ENCODE assay signal across 8 mouse cellular contexts in the genomic region with DNA sequence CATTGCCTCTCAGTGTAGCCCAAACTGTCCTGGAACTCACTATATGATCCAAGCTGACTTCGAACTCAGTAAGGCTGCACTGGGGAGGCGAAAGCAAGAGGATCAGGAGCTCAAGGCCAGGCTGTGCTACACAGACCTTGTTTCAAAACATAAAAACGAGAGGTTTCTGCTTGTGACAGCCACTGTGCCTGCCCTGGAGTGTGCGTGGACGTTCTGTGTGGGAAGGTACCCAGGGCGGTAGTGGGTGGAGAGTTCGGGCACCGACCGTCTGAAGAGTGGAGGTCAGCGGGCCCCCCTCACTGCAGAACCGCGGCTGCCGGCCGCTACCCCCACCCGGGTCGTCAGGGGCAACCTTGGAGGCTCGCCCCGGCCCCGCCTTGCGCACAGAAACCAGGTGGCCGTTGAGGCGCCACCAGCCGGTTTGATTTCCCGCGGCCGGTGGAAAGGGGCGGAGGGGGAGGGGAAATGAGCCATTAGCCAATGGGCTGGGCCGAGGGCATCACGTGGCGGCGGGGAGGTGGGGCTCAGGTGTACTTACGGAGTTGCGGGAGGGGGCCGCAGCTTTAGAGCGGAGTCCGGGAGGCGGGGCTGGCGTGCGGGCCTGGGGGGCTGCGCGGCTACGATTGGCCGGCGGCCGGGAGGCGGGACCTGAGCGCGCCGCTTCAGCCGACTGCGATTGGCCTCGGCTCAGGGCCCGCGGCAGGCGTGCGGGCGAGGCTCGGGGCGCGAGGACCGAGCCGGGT. TPM values are rescaled to one million over a fixed set of nuclear protein-coding genes. Genes with fewer than 3 reads are reported as not detected.
DNase-seq lines count a peak whose midpoint lies in the region; ATAC-seq lines count a peak whose summit lies in the region.

A gene (plus strand): TSS at position 660 of the 743 bp plus-strand sequence.

- peaks cover 31% of the 10 kb centered on the region for H3K4me1 ChIP-seq in embryonic facial prominence, embryonic 12.5 days
- peaks cover 30% of the 10 kb centered on the region for H3K4me1 ChIP-seq in limb, embryonic 11.5 days (ENCODE audit: control insufficient read depth, insufficient read depth, low read length)
- peaks cover 21% of the 10 kb centered on the region for H3K4me1 ChIP-seq in midbrain, embryonic 13.5 days (replicated peaks)

- ATAC-seq in embryonic facial prominence, embryonic 12.5 days (ENCODE audit: insufficient number of reproducible peaks, insufficient read depth, low FRiP score, low TSS enrichment) = peak; percentile 89
- ATAC-seq in limb, embryonic 11.5 days (ENCODE audit: insufficient number of reproducible peaks, low FRiP score, low TSS enrichment, low read depth) = peak; percentile 91
- ATAC-seq in midbrain, embryonic 13.5 days = peak; percentile 92

- peak within 1 kb of the TSS; percentile 74 for H3K9ac ChIP-seq in embryonic facial prominence, embryonic 12.5 days
- H3K9ac ChIP-seq in limb, embryonic 11.5 days (ENCODE audit: low read length) = peak within 1 kb of the TSS; percentile 74
- H3K9ac ChIP-seq in midbrain, embryonic 13.5 days (replicated peaks) = peak within 1 kb of the TSS; percentile 75

- WGBS in embryonic facial prominence, embryonic 12.5 days = 2% methylated on average over 54 of the region's 62 CpGs
- 2% methylated on average over 39 of the region's 62 CpGs for WGBS in limb, embryonic 11.5 days
- 2% methylated on average over 50 of the region's 62 CpGs for WGBS in midbrain, embryonic 13.5 days

- H3K4me3 ChIP-seq in embryonic facial prominence, embryonic 12.5 days = peak within 1 kb of the TSS; percentile 61
- peak within 1 kb of the TSS; percentile 47 for H3K4me3 ChIP-seq in limb, embryonic 11.5 days (ENCODE audit: low read depth, low read length)
- peak within 1 kb of the TSS; percentile 61 for H3K4me3 ChIP-seq in midbrain, embryonic 13.5 days (replicated peaks)

- peak; percentile 71 for DNase-seq in ovary, adult 18-20 months (ENCODE audit: low spot score)
- DNase-seq in ovary, postnatal 10 days (ENCODE audit: low spot score) = no peak
- peak; percentile 99 for DNase-seq in heart, adult 11 months
- peak; percentile 92 for DNase-seq in kidney, adult 11 months
- peak; percentile 97 for DNase-seq in limb, embryonic 11.5 days (ENCODE audit: low spot score)
- peak; percentile 81 to 87 for DNase-seq in spleen, adult 18-20 months

- H3K36me3 ChIP-seq in embryonic facial prominence, embryonic 12.5 days = no peaks in the 10 kb centered on the region
- H3K36me3 ChIP-seq in limb, embryonic 11.5 days (ENCODE audit: control insufficient read depth, insufficient read depth, low read length) = no peaks in the 10 kb centered on the region
- H3K36me3 ChIP-seq in midbrain, embryonic 13.5 days = no peaks in the 10 kb centered on the region

- H3K27ac ChIP-seq in embryonic facial prominence, embryonic 12.5 days = 0 out of 2 replicates have a peak within 1 kb of the TSS, but pooled peaks have one; percentile 36
- H3K27ac ChIP-seq in limb, embryonic 11.5 days (replicated peaks; ENCODE audit: low read depth, low read length) = no peak within 1 kb of the TSS
- H3K27ac ChIP-seq in midbrain, embryonic 13.5 days = 0 out of 2 replicates have a peak within 1 kb of the TSS, but pooled peaks have one; percentile 35

- H3K27me3 ChIP-seq in embryonic facial prominence, embryonic 12.5 days = peaks cover 19% of the 10 kb centered on the region; the same call in 1 of the 2 replicates
- H3K27me3 ChIP-seq in limb, embryonic 11.5 days (ENCODE audit: control insufficient read depth, insufficient read depth, low read length) = peaks cover 8% of the 10 kb centered on the region
- H3K27me3 ChIP-seq in midbrain, embryonic 13.5 days = peaks cover 46% of the 10 kb centered on the region

- peak within 1 kb of the TSS; percentile 100 for H3K4me2 ChIP-seq in embryonic facial prominence, embryonic 12.5 days (replicated peaks)
- H3K4me2 ChIP-seq in limb, embryonic 11.5 days (ENCODE audit: low read depth, severe bottlenecking) = peak within 1 kb of the TSS; percentile 99
- H3K4me2 ChIP-seq in midbrain, embryonic 13.5 days (replicated peaks) = peak within 1 kb of the TSS; percentile 99

- no peaks in the 10 kb centered on the region for H3K9me3 ChIP-seq in embryonic facial prominence, embryonic 12.5 days
- no peaks in the 10 kb centered on the region for H3K9me3 ChIP-seq in limb, embryonic 11.5 days (ENCODE audit: control insufficient read depth, low read length)
- H3K9me3 ChIP-seq in midbrain, embryonic 13.5 days = no peaks in the 10 kb centered on the region

RNA-seq across cellular contexts. Expression of the gene that starts here (rescaled TPM):
- polyA plus RNA-seq in embryonic facial prominence, embryonic 12.5 days (2016; fragmentation: Nextera tagmentation; extraction: Ambion mirVana) = 10.7 and 11.4 TPM in 2 replicates
- 11.2 and 11.3 TPM in 2 replicates for polyA plus RNA-seq in limb, embryonic 11.5 days (2014; fragmentation: Nextera tagmentation; extraction: Ambion mirVana)
- polyA plus RNA-seq in midbrain, embryonic 13.5 days (2015; fragmentation: Nextera tagmentation; extraction: Ambion mirVana) = 3.9 and 4.2 TPM in 2 replicates
